Mouse (Mus musculus): Measurements from ENCODE around the gene Sdk1. TPM values are rescaled to one million over a fixed set of nuclear protein-coding genes. Genes with fewer than 3 reads are reported as not detected.

The Sdk1 gene
- polyA plus RNA-seq, 1 experiment from 2014 or later, result 0.21 TPM

GRCm38 (mm10) chr5:141344376-141344775 lies 103.1 kb downstream of the Sdk1 start:
- Histone ChIP-seq H3K9me3 (replicated peaks) (no peaks in the 10 kb centered on the region), H3K36me3 (replicated peaks) (no peaks in the 10 kb centered on the region), H3K4me2 (no peak overlapping the region), H3K27me3 (no peaks in the 10 kb centered on the region), H3K4me3 (replicated peaks) (no peak overlapping the region), H3K4me1 (replicated peaks) (no peaks in the 10 kb centered on the region), H3K27ac (replicated peaks) (no peak overlapping the region), H3K9ac (no peak overlapping the region)
- 56% methylated on average over 4 of the region's 4 CpGs for WGBS (ENCODE audit: insufficient replicate concordance)
- ATAC-seq (ENCODE audit: insufficient read depth), result no peak

DNA sequence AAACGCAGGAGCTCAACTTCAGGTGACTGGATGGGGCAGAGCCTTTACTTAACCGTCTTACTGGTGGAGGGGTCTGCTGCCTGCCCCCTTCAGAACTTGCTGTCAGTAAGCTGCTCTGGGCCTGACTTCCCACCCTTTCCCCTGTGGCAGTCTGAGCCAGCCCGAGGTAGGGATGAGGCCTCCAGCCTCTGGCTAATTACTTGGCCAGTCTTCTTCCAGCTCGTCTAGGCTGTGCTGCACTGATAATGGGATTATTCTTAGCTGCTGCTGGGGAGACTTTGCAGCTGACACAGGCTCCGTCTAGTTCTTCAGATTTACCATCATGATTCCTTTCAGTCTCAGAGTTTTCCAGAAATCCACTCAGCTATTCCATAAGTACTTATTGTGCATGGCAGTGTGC lies 104.2 kb downstream of the Sdk1 start:
- 53% methylated on average over 5 of the region's 5 CpGs for WGBS (ENCODE audit: insufficient replicate concordance)
- H3K27ac ChIP-seq (replicated peaks), result no peak overlapping the region
- H3K4me3 ChIP-seq (replicated peaks), result no peak overlapping the region
- no peak overlapping the region for H3K9ac ChIP-seq
- ATAC-seq (ENCODE audit: insufficient read depth), result no peak
- H3K9me3 ChIP-seq (replicated peaks), result no peaks in the 10 kb centered on the region
- H3K4me1 ChIP-seq (replicated peaks), result no peaks in the 10 kb centered on the region
- H3K27me3 ChIP-seq, result no peaks in the 10 kb centered on the region
- H3K4me2 ChIP-seq, result no peak overlapping the region
- no peaks in the 10 kb centered on the region for H3K36me3 ChIP-seq (replicated peaks)

- Histone ChIP-seq H3K36me3 (replicated peaks) (no peaks in the 10 kb centered on the region), H3K4me3 (replicated peaks) (no peak overlapping the region), H3K9ac (no peak overlapping the region), H3K4me2 (no peak overlapping the region), H3K9me3 (replicated peaks) (no peaks in the 10 kb centered on the region), H3K27ac (replicated peaks) (no peak overlapping the region), H3K4me1 (replicated peaks) (no peaks in the 10 kb centered on the region), H3K27me3 (no peaks in the 10 kb centered on the region)
- 23% methylated on average over 2 of the region's 2 CpGs for WGBS (ENCODE audit: insufficient replicate concordance)
- ATAC-seq (ENCODE audit: insufficient read depth), result no peak
These were observed 121.4 kb downstream of the Sdk1 start for GRCm38 (mm10) chr5:141362676-141363075.

DNA sequence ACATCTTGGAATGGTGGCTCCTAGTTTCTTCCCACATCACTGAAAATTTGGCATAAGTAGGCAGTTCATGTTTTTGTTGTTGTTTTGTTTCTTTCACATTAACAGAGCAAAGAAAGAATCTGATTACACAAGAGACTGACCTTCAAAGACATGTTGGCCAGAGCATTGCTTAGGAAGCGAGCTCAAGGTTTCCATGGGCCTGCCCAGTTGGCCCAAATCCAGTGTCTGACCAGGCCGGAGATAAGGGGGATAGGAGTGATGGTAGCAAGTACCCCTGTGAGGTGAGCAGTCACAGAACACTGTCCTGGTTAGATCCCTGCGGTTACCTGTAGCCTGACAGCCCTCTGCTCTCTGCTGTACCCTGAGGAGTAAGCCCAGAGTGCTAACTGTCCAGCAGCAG lies 122.7 kb downstream of the Sdk1 start:
- Histone ChIP-seq H3K27me3 (no peaks in the 10 kb centered on the region), H3K27ac (replicated peaks) (no peak overlapping the region), H3K9me3 (replicated peaks) (no peaks in the 10 kb centered on the region), H3K4me2 (no peak overlapping the region), H3K4me1 (replicated peaks) (no peaks in the 10 kb centered on the region), H3K36me3 (replicated peaks) (no peaks in the 10 kb centered on the region), H3K9ac (no peak overlapping the region), H3K4me3 (replicated peaks) (no peak overlapping the region)
- no peak for ATAC-seq (ENCODE audit: insufficient read depth)
- WGBS (ENCODE audit: insufficient replicate concordance), result 52% methylated on average over 3 of the region's 3 CpGs

DNA sequence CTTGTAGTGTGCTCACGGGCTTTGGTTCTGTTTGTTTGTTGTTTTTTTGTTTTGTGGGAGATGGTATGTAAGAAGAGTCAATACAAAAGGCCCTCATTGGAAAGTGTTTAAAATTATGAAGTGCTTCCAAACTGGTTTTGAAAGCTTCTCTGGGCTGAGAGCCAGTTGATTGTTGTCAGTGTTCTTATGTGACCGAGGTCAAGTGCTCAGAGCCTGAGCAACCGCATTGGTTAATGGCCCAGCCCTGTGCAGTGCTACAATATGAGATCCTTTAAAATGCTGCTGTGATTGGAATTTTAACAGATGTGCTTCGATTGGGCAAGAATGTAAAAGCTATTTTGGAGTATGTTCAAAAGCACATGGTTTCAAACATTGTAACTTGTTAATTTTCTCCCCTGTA lies 127.3 kb downstream of the Sdk1 start:
- Histone ChIP-seq H3K36me3 (replicated peaks) (no peaks in the 10 kb centered on the region), H3K9me3 (replicated peaks) (no peaks in the 10 kb centered on the region), H3K4me1 (replicated peaks) (no peaks in the 10 kb centered on the region), H3K27ac (replicated peaks) (no peak overlapping the region), H3K4me3 (replicated peaks) (no peak overlapping the region), H3K9ac (no peak overlapping the region), H3K27me3 (no peaks in the 10 kb centered on the region), H3K4me2 (no peak overlapping the region)
- no peak for ATAC-seq (ENCODE audit: insufficient read depth)
- WGBS (ENCODE audit: insufficient replicate concordance), result 56% methylated on average over 4 of the region's 4 CpGs

DNA sequence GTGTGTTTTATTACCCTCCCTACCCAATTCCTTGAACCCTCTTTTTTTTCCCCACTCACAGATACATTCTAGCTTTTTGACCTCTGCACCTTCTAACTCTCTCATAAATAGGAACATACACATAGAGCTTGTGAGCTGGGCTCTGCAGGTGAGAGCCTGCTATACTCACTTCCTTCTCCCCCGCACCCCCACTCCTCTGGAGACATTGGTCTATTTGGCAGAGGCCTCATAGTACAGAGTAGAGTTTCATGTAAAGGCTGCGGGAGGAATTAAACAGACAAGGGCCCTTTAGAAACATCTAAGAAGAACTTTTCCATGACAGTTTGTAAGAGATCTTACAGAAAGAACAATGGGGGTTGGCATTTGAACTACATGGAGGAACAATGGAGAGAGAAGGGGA lies 133.5 kb downstream of the Sdk1 start:
- H3K4me3 ChIP-seq (replicated peaks), result no peak overlapping the region
- H3K4me1 ChIP-seq (replicated peaks), result no peaks in the 10 kb centered on the region
- H3K9me3 ChIP-seq (replicated peaks), result no peaks in the 10 kb centered on the region
- WGBS (ENCODE audit: insufficient replicate concordance), result 63% methylated on average over 2 of the region's 2 CpGs
- H3K4me2 ChIP-seq, result no peak overlapping the region
- no peaks in the 10 kb centered on the region for H3K36me3 ChIP-seq (replicated peaks)
- H3K9ac ChIP-seq, result no peak overlapping the region
- ATAC-seq (ENCODE audit: insufficient read depth), result no peak
- H3K27me3 ChIP-seq, result no peaks in the 10 kb centered on the region
- H3K27ac ChIP-seq (replicated peaks), result no peak overlapping the region

GRCm38 (mm10) chr5:141379836-141380773 lies 138.8 kb downstream of the Sdk1 start:
- Histone ChIP-seq H3K4me2 (0 out of 2 replicates have a peak overlapping the region, but pooled peaks have one; percentile 23), H3K9me3 (replicated peaks) (no peaks in the 10 kb centered on the region), H3K4me3 (replicated peaks) (no peak overlapping the region), H3K27me3 (no peaks in the 10 kb centered on the region), H3K36me3 (replicated peaks) (no peaks in the 10 kb centered on the region), H3K4me1 (replicated peaks) (no peaks in the 10 kb centered on the region), H3K9ac (no peak overlapping the region), H3K27ac (replicated peaks) (no peak overlapping the region)
- ATAC-seq (ENCODE audit: insufficient read depth), result no peak
- WGBS (ENCODE audit: insufficient replicate concordance), result 51% methylated on average over 9 of the region's 9 CpGs

DNA sequence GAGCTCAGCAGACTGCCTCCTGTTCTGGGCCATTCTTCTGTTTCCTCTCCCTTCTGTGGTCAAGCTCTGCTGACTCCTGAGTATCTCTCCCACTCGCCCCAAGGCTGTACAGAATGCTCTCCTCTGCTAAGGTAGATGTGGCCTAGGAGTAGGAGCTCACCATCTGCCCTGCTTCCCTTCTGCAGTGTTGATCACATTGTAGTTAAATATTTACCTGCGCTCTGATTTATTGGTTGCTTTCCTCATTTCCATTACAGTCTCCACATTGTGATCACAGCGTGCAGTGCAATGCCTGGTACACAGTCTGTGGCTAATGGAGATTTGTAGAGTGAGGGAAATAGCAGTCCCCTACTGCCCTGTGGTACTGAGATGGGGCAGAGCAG lies 139.5 kb downstream of the Sdk1 start:
- ATAC-seq (ENCODE audit: insufficient read depth), result no peak
- Histone ChIP-seq H3K27me3 (no peaks in the 10 kb centered on the region), H3K36me3 (replicated peaks) (no peaks in the 10 kb centered on the region), H3K4me1 (replicated peaks) (no peaks in the 10 kb centered on the region), H3K4me3 (replicated peaks) (no peak overlapping the region), H3K9me3 (replicated peaks) (no peaks in the 10 kb centered on the region), H3K9ac (no peak overlapping the region), H3K4me2 (0 out of 2 replicates have a peak overlapping the region, but pooled peaks have one; percentile 23), H3K27ac (replicated peaks) (no peak overlapping the region)
- WGBS (ENCODE audit: insufficient replicate concordance), result 48% methylated on average over 3 of the region's 3 CpGs

DNA sequence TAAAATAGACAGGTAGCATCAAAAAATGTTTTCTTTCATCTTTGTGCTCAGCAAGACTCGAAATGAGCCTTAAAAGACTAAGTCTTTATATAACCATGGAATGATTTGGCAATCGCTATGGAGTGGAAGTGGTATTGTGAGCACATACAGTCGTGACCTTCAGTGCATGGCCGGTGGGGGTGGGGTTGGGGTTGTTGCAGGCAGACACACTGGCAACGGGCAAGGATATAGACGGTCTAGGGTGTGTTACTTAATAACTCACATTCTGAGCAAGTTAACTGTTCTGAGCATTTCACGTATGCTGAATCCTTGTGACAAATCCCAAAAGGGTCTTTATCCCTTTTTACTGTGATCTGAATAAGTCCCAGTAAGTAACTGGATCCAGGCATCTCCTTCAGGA lies 140.3 kb downstream of the Sdk1 start:
- H3K36me3 ChIP-seq (replicated peaks), result no peaks in the 10 kb centered on the region
- H3K9me3 ChIP-seq (replicated peaks), result no peaks in the 10 kb centered on the region
- H3K27me3 ChIP-seq, result no peaks in the 10 kb centered on the region
- no peak overlapping the region for H3K27ac ChIP-seq (replicated peaks)
- 55% methylated on average over 7 of the region's 7 CpGs for WGBS (ENCODE audit: insufficient replicate concordance)
- no peak for ATAC-seq (ENCODE audit: insufficient read depth)
- no peaks in the 10 kb centered on the region for H3K4me1 ChIP-seq (replicated peaks)
- H3K4me3 ChIP-seq (replicated peaks), result no peak overlapping the region
- no peak overlapping the region for H3K4me2 ChIP-seq
- H3K9ac ChIP-seq, result no peak overlapping the region

- no peak overlapping the region for H3K27ac ChIP-seq (replicated peaks)
- no peaks in the 10 kb centered on the region for H3K4me1 ChIP-seq (replicated peaks)
- no peak overlapping the region for H3K4me3 ChIP-seq (replicated peaks)
- H3K9me3 ChIP-seq (replicated peaks), result no peaks in the 10 kb centered on the region
- 66% methylated on average over 5 of the region's 5 CpGs for WGBS (ENCODE audit: insufficient replicate concordance)
- no peaks in the 10 kb centered on the region for H3K27me3 ChIP-seq
- ATAC-seq (ENCODE audit: insufficient read depth), result no peak
- H3K9ac ChIP-seq, result no peak overlapping the region
- no peak overlapping the region for H3K4me2 ChIP-seq
- no peaks in the 10 kb centered on the region for H3K36me3 ChIP-seq (replicated peaks)
These were observed 141.1 kb downstream of the Sdk1 start for GRCm38 (mm10) chr5:141382246-141382835.

DNA sequence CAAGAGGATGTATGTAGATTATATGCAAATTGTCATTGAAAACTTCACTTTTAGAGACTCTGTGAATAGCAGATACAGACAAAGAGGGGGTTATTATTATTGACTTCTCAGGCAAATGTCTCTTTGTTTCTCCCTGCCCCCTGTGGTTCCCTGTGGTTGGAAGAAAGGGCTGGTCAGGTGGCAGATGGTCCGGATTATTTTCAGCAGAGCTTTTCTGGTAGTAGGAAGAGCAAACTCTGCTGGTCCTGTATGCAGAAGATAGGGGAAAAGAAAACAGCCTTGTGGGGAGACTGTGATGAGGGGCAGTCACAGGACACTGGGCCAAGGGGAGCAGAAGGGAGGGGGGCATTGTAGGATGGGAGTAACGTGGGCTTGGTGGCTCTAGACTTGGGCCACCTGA lies 147.2 kb downstream of the Sdk1 start:
- Histone ChIP-seq H3K36me3 (replicated peaks) (no peaks in the 10 kb centered on the region), H3K4me1 (replicated peaks) (no peaks in the 10 kb centered on the region), H3K9ac (no peak overlapping the region), H3K9me3 (replicated peaks) (no peaks in the 10 kb centered on the region), H3K4me3 (replicated peaks) (no peak overlapping the region), H3K27me3 (no peaks in the 10 kb centered on the region), H3K27ac (replicated peaks) (no peak overlapping the region), H3K4me2 (no peak overlapping the region)
- no peak for ATAC-seq (ENCODE audit: insufficient read depth)
- 42% methylated on average over 2 of the region's 2 CpGs for WGBS (ENCODE audit: insufficient replicate concordance)

All from liver, embryonic 15.5 days (tissue).